Mouse (Mus musculus): Measurements from ENCODE around the gene Utp18. TPM values are rescaled to one million over a fixed set of nuclear protein-coding genes. Genes with fewer than 3 reads are reported as not detected.
A peak's percentile ranks its signal among the peaks of the same experiment; 100 is the strongest.

Utp18 gene
- polyA plus RNA-seq, 2 experiments: 20.5 to 29.7 TPM

GRCm38 (mm10) chr11:93884901-93885571, 530 bp downstream of the Utp18 start:
- H3K4me3 ChIP-seq (replicated peaks; ENCODE audit: low read length): peak overlapping the region; percentile 99
- peak; percentile 21 for ATAC-seq (ENCODE audit: low FRiP score, low read depth)
- H3K4me2 ChIP-seq (replicated peaks; ENCODE audit: low read depth, low read length, severe bottlenecking): peak overlapping the region; percentile 72
- DNase-seq (ENCODE audit: low spot score): peak; percentile 28
- no peaks in the 10 kb centered on the region for H3K9me3 ChIP-seq (ENCODE audit: control insufficient read depth, low read length)
- peaks cover 22% of the 10 kb centered on the region for H3K36me3 ChIP-seq (ENCODE audit: control insufficient read depth, insufficient read depth, low read length)
- peaks cover 16% of the 10 kb centered on the region for H3K4me1 ChIP-seq (ENCODE audit: control insufficient read depth, insufficient read depth, low read length)
- H3K9ac ChIP-seq (ENCODE audit: low read depth, low read length, severe bottlenecking): peak overlapping the region; percentile 95
- no peak for TF ChIP-seq POLR2A (IDR thresholded peaks at IDR 0.05; ENCODE audit: borderline replicate concordance, extremely low read depth, insufficient read depth, insufficient read length)
- peak overlapping the region; percentile 89 for H3K27ac ChIP-seq (replicated peaks; ENCODE audit: low read depth, low read length)
- WGBS: 1% methylated on average over 55 of the region's 81 CpGs
- no peaks in the 10 kb centered on the region for H3K27me3 ChIP-seq (ENCODE audit: control insufficient read depth, insufficient read depth, low read length)

DNA sequence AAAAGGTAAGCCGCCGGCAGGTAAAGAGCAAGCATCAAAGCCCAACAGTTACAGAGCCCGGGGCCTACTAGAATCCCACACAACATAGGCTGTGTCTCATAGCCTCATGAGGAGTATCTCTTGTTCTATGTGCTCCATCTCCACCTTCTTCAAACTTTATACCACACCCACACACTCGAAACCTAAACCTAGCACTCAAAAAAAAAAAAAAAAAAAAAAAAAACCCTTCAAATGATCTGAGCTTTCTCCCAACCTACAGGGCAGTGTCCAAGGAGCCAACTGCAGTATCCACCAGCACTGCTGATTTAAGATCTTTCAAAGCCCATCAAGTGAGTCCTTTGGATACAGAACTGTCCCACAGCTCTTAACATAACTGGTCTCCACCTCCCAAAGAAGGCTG, 1.5 kb downstream of the Utp18 start:
- Histone ChIP-seq H3K4me3 (replicated peaks; ENCODE audit: low read length) (peak overlapping the region; percentile 99), H3K36me3 (ENCODE audit: control insufficient read depth, insufficient read depth, low read length) (peaks cover 31% of the 10 kb centered on the region), H3K4me2 (replicated peaks; ENCODE audit: low read depth, low read length, severe bottlenecking) (peak overlapping the region; percentile 72), H3K27ac (replicated peaks; ENCODE audit: low read depth, low read length) (no peak overlapping the region), H3K9ac (ENCODE audit: low read depth, low read length, severe bottlenecking) (peak overlapping the region; percentile 95; the same call in 1 of the 2 replicates), H3K4me1 (ENCODE audit: control insufficient read depth, insufficient read depth, low read length) (peaks cover 16% of the 10 kb centered on the region), H3K27me3 (ENCODE audit: control insufficient read depth, insufficient read depth, low read length) (no peaks in the 10 kb centered on the region), H3K9me3 (ENCODE audit: control insufficient read depth, low read length) (no peaks in the 10 kb centered on the region)
- ATAC-seq (ENCODE audit: low FRiP score, low read depth) (no peak), DNase-seq (ENCODE audit: low spot score) (no peak)
- no peak for TF ChIP-seq POLR2A (IDR thresholded peaks at IDR 0.05; ENCODE audit: borderline replicate concordance, extremely low read depth, insufficient read depth, insufficient read length)
- WGBS: 81% methylated on average over 4 of the region's 4 CpGs

- WGBS: 91% methylated on average over 1 of the region's 1 CpGs
- Histone ChIP-seq H3K27ac (replicated peaks; ENCODE audit: low read depth, low read length) (no peak overlapping the region), H3K4me3 (replicated peaks; ENCODE audit: low read length) (no peak overlapping the region), H3K9me3 (ENCODE audit: control insufficient read depth, low read length) (no peaks in the 10 kb centered on the region), H3K4me1 (ENCODE audit: control insufficient read depth, insufficient read depth, low read length) (no peaks in the 10 kb centered on the region), H3K4me2 (replicated peaks; ENCODE audit: low read depth, low read length, severe bottlenecking) (no peak overlapping the region), H3K36me3 (ENCODE audit: control insufficient read depth, insufficient read depth, low read length) (peaks cover 59% of the 10 kb centered on the region), H3K9ac (ENCODE audit: low read depth, low read length, severe bottlenecking) (no peak overlapping the region), H3K27me3 (ENCODE audit: control insufficient read depth, insufficient read depth, low read length) (no peaks in the 10 kb centered on the region)
- ATAC-seq (ENCODE audit: low FRiP score, low read depth): no peak
- TF ChIP-seq POLR2A (IDR thresholded peaks at IDR 0.05; ENCODE audit: borderline replicate concordance, extremely low read depth, insufficient read depth, insufficient read length): no peak
- no peak for DNase-seq (ENCODE audit: low spot score)
These were observed 22.9 kb downstream of the Utp18 start for GRCm38 (mm10) chr11:93862638-93863037.

GRCm38 (mm10) chr11:93862045-93862623, 23.4 kb downstream of the Utp18 start:
- no peak overlapping the region for H3K4me2 ChIP-seq (replicated peaks; ENCODE audit: low read depth, low read length, severe bottlenecking)
- no peaks in the 10 kb centered on the region for H3K4me1 ChIP-seq (ENCODE audit: control insufficient read depth, insufficient read depth, low read length)
- no peak for ATAC-seq (ENCODE audit: low FRiP score, low read depth)
- H3K36me3 ChIP-seq (ENCODE audit: control insufficient read depth, insufficient read depth, low read length): peaks cover 54% of the 10 kb centered on the region
- no peaks in the 10 kb centered on the region for H3K9me3 ChIP-seq (ENCODE audit: control insufficient read depth, low read length)
- H3K9ac ChIP-seq (ENCODE audit: low read depth, low read length, severe bottlenecking): no peak overlapping the region
- TF ChIP-seq POLR2A (IDR thresholded peaks at IDR 0.05; ENCODE audit: borderline replicate concordance, extremely low read depth, insufficient read depth, insufficient read length): no peak
- no peak for DNase-seq (ENCODE audit: low spot score)
- no peaks in the 10 kb centered on the region for H3K27me3 ChIP-seq (ENCODE audit: control insufficient read depth, insufficient read depth, low read length)
- 92% methylated on average over 4 of the region's 4 CpGs for WGBS
- H3K27ac ChIP-seq (replicated peaks; ENCODE audit: low read depth, low read length): no peak overlapping the region
- H3K4me3 ChIP-seq (replicated peaks; ENCODE audit: low read length): no peak overlapping the region

DNA sequence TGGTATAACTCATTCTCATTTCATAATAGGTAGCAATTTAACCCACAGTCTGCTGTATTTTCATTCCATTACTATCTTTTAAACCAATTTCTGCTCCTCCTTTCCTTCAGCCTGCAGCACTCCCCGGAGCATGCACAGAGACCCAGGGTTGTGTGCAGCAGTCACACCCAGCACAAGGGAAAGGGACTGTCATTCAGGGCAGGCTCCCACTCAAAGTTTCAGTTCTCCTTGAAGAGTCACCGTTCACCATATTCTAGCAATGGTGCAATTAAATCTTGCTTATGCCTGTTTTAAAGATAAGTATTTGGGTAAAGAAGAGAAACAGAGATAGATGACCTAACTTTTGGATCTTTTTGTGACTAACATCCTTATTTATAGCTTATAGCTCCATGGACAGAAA, 24.4 kb downstream of the Utp18 start:
- 91% methylated on average over 2 of the region's 2 CpGs for WGBS
- no peak for TF ChIP-seq POLR2A (IDR thresholded peaks at IDR 0.05; ENCODE audit: borderline replicate concordance, extremely low read depth, insufficient read depth, insufficient read length)
- no peak for DNase-seq (ENCODE audit: low spot score)
- ATAC-seq (ENCODE audit: low FRiP score, low read depth): no peak
- H3K36me3 ChIP-seq (ENCODE audit: control insufficient read depth, insufficient read depth, low read length): peaks cover 45% of the 10 kb centered on the region
- no peak overlapping the region for H3K27ac ChIP-seq (replicated peaks; ENCODE audit: low read depth, low read length)
- no peaks in the 10 kb centered on the region for H3K27me3 ChIP-seq (ENCODE audit: control insufficient read depth, insufficient read depth, low read length)
- no peaks in the 10 kb centered on the region for H3K9me3 ChIP-seq (ENCODE audit: control insufficient read depth, low read length)
- H3K4me3 ChIP-seq (replicated peaks; ENCODE audit: low read length): no peak overlapping the region
- H3K9ac ChIP-seq (ENCODE audit: low read depth, low read length, severe bottlenecking): no peak overlapping the region
- H3K4me2 ChIP-seq (replicated peaks; ENCODE audit: low read depth, low read length, severe bottlenecking): no peak overlapping the region
- no peaks in the 10 kb centered on the region for H3K4me1 ChIP-seq (ENCODE audit: control insufficient read depth, insufficient read depth, low read length)

All from limb, embryonic 14.5 days (tissue).